ENCODE assay signal across 40 mouse cellular contexts in the genomic region with DNA sequence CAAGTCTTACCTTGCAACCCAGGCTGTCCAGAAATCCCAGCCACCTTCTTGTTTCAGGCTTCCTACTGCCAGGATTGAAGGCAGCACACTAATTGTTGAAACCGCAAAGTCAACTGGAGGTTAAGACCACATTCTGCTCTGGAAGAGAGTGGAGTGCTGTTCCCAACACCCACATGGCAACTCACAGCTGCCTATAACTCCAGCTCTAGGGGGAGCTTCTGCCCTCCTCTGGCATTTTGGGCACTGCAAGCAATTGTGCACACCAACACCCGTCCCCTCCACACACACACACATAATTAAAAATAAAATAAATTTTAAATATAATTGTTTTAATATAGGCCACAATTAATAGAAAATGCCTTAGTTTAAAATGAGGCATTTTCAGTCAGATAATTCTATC. TPM values are rescaled to one million over a fixed set of nuclear protein-coding genes. Genes with fewer than 3 reads are reported as not detected.
A peak's percentile ranks its signal among the peaks of the same experiment; 100 is the strongest.
DNase-seq lines count a peak whose midpoint lies in the region; ATAC-seq and TF ChIP-seq lines count a peak whose summit lies in the region.
"Had no signal": no experiment of that assay in that cellular context is flagged by ENCODE, and none has a peak within 500 bp of the region (broad histone marks: within the 10 kb centered on the region; RNA-seq: fewer than 3 reads in every experiment).

No protein-coding gene starts in this region.

- no peak overlapping the region for H3K9ac ChIP-seq in kidney, embryonic 14.5 days (ENCODE audit: low read depth, low read length)
- H3K9ac ChIP-seq in CH12.LX (ENCODE audit: insufficient read depth, low read depth): no peak overlapping the region
- H3K9ac ChIP-seq: embryonic facial prominence, embryonic 13.5 days; forebrain, embryonic 15.5 days; heart, embryonic 15.5 days; hindbrain, embryonic 12.5 days; intestine, embryonic 15.5 days; neural tube, embryonic 15.5 days had no signal

- intact Hi-C loops in left cerebral cortex, adult 2 months (cut with DNase I): no loop called here
- intact Hi-C loops in left cerebral cortex, postnatal 4 days (cut with DNase I): no loop called here

- no peak for TF ChIP-seq POLR2A in kidney, adult 2 months (IDR thresholded peaks at IDR 0.05; ENCODE audit: low read depth, low read length)
- TF ChIP-seq POLR2A in CH12.LX (IDR thresholded peaks at IDR 0.05; ENCODE audit: low read depth, low read length): no peak

- no peak for TF ChIP-seq EP300 in CH12.LX (IDR thresholded peaks at IDR 0.05; ENCODE audit: low read length)

- peak; percentile 0; the same call in 1 of the 2 replicates for TF ChIP-seq RAD21 in CH12.LX (IDR thresholded peaks at IDR 0.05; ENCODE audit: low read depth, low read length)

- no peaks in the 10 kb centered on the region for H3K27me3 ChIP-seq in kidney, adult 2 months (replicated peaks; ENCODE audit: control insufficient read depth, insufficient read depth, low read length)
- H3K27me3 ChIP-seq in kidney, embryonic 14.5 days (ENCODE audit: control insufficient read depth, insufficient read depth, low read length): no peaks in the 10 kb centered on the region
- H3K27me3 ChIP-seq in CH12.LX (replicated peaks): peaks cover 6% of the 10 kb centered on the region
- H3K27me3 ChIP-seq: embryonic facial prominence, embryonic 13.5 days; forebrain, embryonic 15.5 days; heart, embryonic 15.5 days; hindbrain, embryonic 12.5 days; intestine, embryonic 15.5 days; neural tube, embryonic 15.5 days had no signal

- peak; percentile 41 for DNase-seq in kidney, adult 2 months
- no peak for DNase-seq in left cerebral cortex, adult 2 months (ENCODE audit: extremely low spot score in 1 of 2, low spot score in 2 of 2)
- no peak for DNase-seq in left cerebral cortex, postnatal 4 days
- DNase-seq in CH12.LX (ENCODE audit: extremely low read depth): no peak
- DNase-seq in brain, adult 2 months (ENCODE audit: low read depth, low spot score): peak; percentile 58
- no peak for DNase-seq in gastrocnemius, postnatal 4 days (ENCODE audit: low spot score in 2 of 2)
- DNase-seq: adrenal gland, postnatal 10 days; cerebellum, adult 11 months; cerebellum, adult 9-10 months; cerebellum, postnatal 36 days; heart, postnatal 36 days; kidney, postnatal 10 days; layer of hippocampus, postnatal 36 days; liver; lung, adult 18-20 months; midbrain, embryonic 14.5 days; right cerebral cortex, postnatal 25 days; spleen, adult 18-20 months; thymus, adult 18-20 months; thymus, postnatal 36 days had no signal

- 0 out of 2 replicates have a peak, but pooled peaks cover 4% of the 10 kb centered on the region for H3K79me2 ChIP-seq in CH12.LX (replicated peaks; ENCODE audit: control insufficient read depth, extremely low read depth, insufficient read depth, poor library complexity, severe bottlenecking)

- in situ Hi-C loops in CH12.LX (cut with MboI; ENCODE audit: low pct_ligation_motif_present, low pct_unique_long_range_greater_than_20kb, low sequenced_read_pairs): no loop called here

- H3K4me3 ChIP-seq in kidney, adult 2 months (ENCODE audit: insufficient read depth, low read depth, low read length): peak overlapping the region; percentile 35
- H3K4me3 ChIP-seq in kidney, embryonic 14.5 days (ENCODE audit: low read length): no peak overlapping the region
- no peak overlapping the region for H3K4me3 ChIP-seq in left cerebral cortex, adult 2 months
- H3K4me3 ChIP-seq in CH12.LX (replicated peaks in 1 of 3; ENCODE audit: low read depth in 2 of 3, low read length in 2 of 3, poor library complexity in 1 of 3): no peak overlapping the region
- H3K4me3 ChIP-seq: embryonic facial prominence, embryonic 13.5 days; forebrain, embryonic 10.5 days; forebrain, embryonic 15.5 days; heart, embryonic 15.5 days; hindbrain, embryonic 12.5 days; intestine, embryonic 15.5 days; neural tube, embryonic 15.5 days had no signal

- no peaks in the 10 kb centered on the region for H3K9me3 ChIP-seq in kidney, embryonic 14.5 days (ENCODE audit: control insufficient read depth, low read length)
- no peaks in the 10 kb centered on the region for H3K9me3 ChIP-seq in CH12.LX (replicated peaks; ENCODE audit: low read length)
- H3K9me3 ChIP-seq: embryonic facial prominence, embryonic 13.5 days; forebrain, embryonic 10.5 days; forebrain, embryonic 15.5 days; G1E; heart, embryonic 15.5 days; intestine, embryonic 15.5 days; neural tube, embryonic 15.5 days had no signal

- no peaks in the 10 kb centered on the region for H3K36me3 ChIP-seq in kidney, adult 2 months (ENCODE audit: control insufficient read depth, insufficient read depth, low read length)
- H3K36me3 ChIP-seq in kidney, embryonic 14.5 days (ENCODE audit: control insufficient read depth, insufficient read depth, low read length): no peaks in the 10 kb centered on the region
- no peaks in the 10 kb centered on the region for H3K36me3 ChIP-seq in CH12.LX (replicated peaks in 1 of 2; ENCODE audit: control insufficient read depth in 1 of 2, insufficient read depth in 1 of 2, low read length in 1 of 2)
- H3K36me3 ChIP-seq: embryonic facial prominence, embryonic 13.5 days; forebrain, embryonic 10.5 days; forebrain, embryonic 15.5 days; heart, embryonic 15.5 days; hindbrain, embryonic 12.5 days; intestine, embryonic 15.5 days; neural tube, embryonic 15.5 days had no signal

- peaks cover 8% of the 10 kb centered on the region; the same call in 1 of the 2 replicates for H3K4me1 ChIP-seq in kidney, adult 2 months (ENCODE audit: control insufficient read depth, insufficient read depth, low read length)
- peaks cover 5% of the 10 kb centered on the region for H3K4me1 ChIP-seq in kidney, embryonic 14.5 days (ENCODE audit: control insufficient read depth, insufficient read depth, low read length)
- peaks cover 5 to 13% of the 10 kb centered on the region in 2 experiments for H3K4me1 ChIP-seq in CH12.LX (ENCODE audit: control insufficient read depth in 1 of 2, insufficient read depth in 2 of 2)

- WGBS in kidney, adult 2 months: 57% methylated on average over 2 of the region's 2 CpGs
- WGBS in kidney, embryonic 14.5 days: 71% methylated on average over 2 of the region's 2 CpGs

- H3K4me2 ChIP-seq in kidney, embryonic 14.5 days (replicated peaks; ENCODE audit: low read depth, low read length): no peak overlapping the region
- no peak overlapping the region for H3K4me2 ChIP-seq in CH12.LX (ENCODE audit: insufficient read depth, low read depth, poor library complexity, severe bottlenecking)
- H3K4me2 ChIP-seq: embryonic facial prominence, embryonic 13.5 days; forebrain, embryonic 15.5 days; heart, embryonic 15.5 days; hindbrain, embryonic 12.5 days; intestine, embryonic 15.5 days; neural tube, embryonic 15.5 days had no signal

- dilution Hi-C loops in CH12.LX (cut with MboI; ENCODE audit: extremely low pct_ligation_motif_present, extremely low pct_unique_long_range_greater_than_20kb, low sequenced_read_pairs): no loop called here

- peak; percentile 44; the same call in 1 of the 2 replicates for TF ChIP-seq CTCF in kidney, adult 2 months (conservative IDR thresholded peaks at IDR 0.05; ENCODE audit: insufficient read depth, insufficient read length, low read depth, low read length)
- peak; percentile 31 for TF ChIP-seq CTCF in left cerebral cortex, adult 2 months (IDR thresholded peaks at IDR 0.05)
- TF ChIP-seq CTCF in CH12.LX (conservative IDR thresholded peaks at IDR 0.05 in 1 of 2, IDR thresholded peaks at IDR 0.05 in 1 of 2; ENCODE audit: low read depth in 2 of 2, low read length in 2 of 2): peak in 1 of 2 experiments; percentile 31; a peak in 1 of 4 replicates

- ATAC-seq in kidney, embryonic 14.5 days (ENCODE audit: low FRiP score, low TSS enrichment): no peak
- ATAC-seq: forebrain, embryonic 15.5 days; hindbrain, postnatal 0 days; intestine, embryonic 15.5 days; lung, postnatal 0 days had no signal

- peak overlapping the region; percentile 89 for H3K27ac ChIP-seq in kidney, adult 2 months (ENCODE audit: insufficient read depth, low read depth, low read length)
- no peak overlapping the region for H3K27ac ChIP-seq in kidney, embryonic 14.5 days (ENCODE audit: low read depth, low read length)
- no peak overlapping the region for H3K27ac ChIP-seq in left cerebral cortex, adult 2 months
- H3K27ac ChIP-seq in CH12.LX (ENCODE audit: insufficient read depth, low read depth): no peak overlapping the region
- H3K27ac ChIP-seq: embryonic facial prominence, embryonic 13.5 days; forebrain, embryonic 10.5 days; forebrain, embryonic 15.5 days; heart, embryonic 15.5 days; hindbrain, embryonic 12.5 days; hindbrain, postnatal 0 days; intestine, embryonic 15.5 days; macrophage; neural tube, embryonic 15.5 days had no signal

RNA-seq across cellular contexts. Expression of a gene that starts 5.2 kb away (rescaled TPM):
- 0.06 TPM in 1 of 2 replicates, not detected in the other for polyA plus RNA-seq in kidney, adult 2 months (2012; rRNA removed)
- not detected in 2 replicates for polyA plus RNA-seq in kidney, embryonic 14.5 days (2014; fragmentation: Nextera tagmentation; extraction: Ambion mirVana)
- not detected for total RNA-seq in left cerebral cortex, adult 2 months (2021)
- not detected for total RNA-seq in left cerebral cortex, postnatal 4 days (2021)
- total RNA-seq in CH12.LX (2012; rRNA removed): not detected in 2 replicates
- total RNA-seq in CH12.LX (2014; rRNA removed): not detected in 2 replicates
- polyA plus RNA-seq in CH12.LX (2012; ENCODE audit: insufficient read length, low read depth): 0.16 TPM in 1 of 2 replicates, not detected in the other
- total RNA-seq in gastrocnemius, postnatal 4 days (2021): not detected
- total RNA-seq: adrenal gland, postnatal 10 days; gastrocnemius, adult 8-10 months; heart, postnatal 36 days; hindbrain, postnatal 0 days; layer of hippocampus, adult 8-10 months; layer of hippocampus, postnatal 36 days; left cerebral cortex, postnatal 10 days; megakaryocyte-erythroid progenitor cell, adult 5-6 weeks had no signal
- polyA plus RNA-seq: forebrain, embryonic 10.5 days; forebrain, embryonic 15.5 days; G1E; gonadal fat pad, adult 2 months; heart, embryonic 15.5 days; hindbrain, embryonic 12.5 days; hindbrain, postnatal 0 days; intestine, embryonic 15.5 days; limb, embryonic 11.5 days; lung, postnatal 0 days; macrophage; midbrain, embryonic 14.5 days; neural tube, embryonic 15.5 days; Patski had no signal

RNA-seq across cellular contexts. Expression of a gene that starts 5.3 kb away (rescaled TPM):
- polyA plus RNA-seq in kidney, adult 2 months (2012; rRNA removed): 27.2 and 32.1 TPM in 2 replicates
- polyA plus RNA-seq in kidney, embryonic 14.5 days (2014; fragmentation: Nextera tagmentation; extraction: Ambion mirVana): 1.3 and 1.6 TPM in 2 replicates
- total RNA-seq in left cerebral cortex, adult 2 months (2021): 1 to 10 TPM; 1.2 to 1.3 TPM
- under 1 TPM; 0.64 to 0.82 TPM for total RNA-seq in left cerebral cortex, postnatal 4 days (2021)
- total RNA-seq in CH12.LX (2012; rRNA removed) (0.25 and 0.38 TPM in 2 replicates), CH12.LX (2014; rRNA removed) (0.36 and 0.44 TPM in 2 replicates)
- 0.60 and 0.86 TPM in 2 replicates for polyA plus RNA-seq in CH12.LX (2012; ENCODE audit: insufficient read length, low read depth)
- under 1 TPM; 0.26 to 0.32 TPM for total RNA-seq in gastrocnemius, postnatal 4 days (2021)
- total RNA-seq: gastrocnemius, adult 8-10 months; megakaryocyte-erythroid progenitor cell, adult 5-6 weeks had no signal

RNA-seq across cellular contexts. Expression of a gene that starts 5.4 kb away (rescaled TPM):
- polyA plus RNA-seq in kidney, adult 2 months (2012; rRNA removed): 39.4 and 47.9 TPM in 2 replicates
- 119 and 143 TPM in 2 replicates for polyA plus RNA-seq in kidney, embryonic 14.5 days (2014; fragmentation: Nextera tagmentation; extraction: Ambion mirVana)
- total RNA-seq in left cerebral cortex, adult 2 months (2021): 10 to 100 TPM; 70.1 to 80.9 TPM
- 100 to 1,000 TPM; 169 to 191 TPM for total RNA-seq in left cerebral cortex, postnatal 4 days (2021)
- total RNA-seq in CH12.LX (2012; rRNA removed) (44.4 and 64.0 TPM in 2 replicates), CH12.LX (2014; rRNA removed) (67.0 and 69.6 TPM in 2 replicates)
- 91.0 and 96.1 TPM in 2 replicates for polyA plus RNA-seq in CH12.LX (2012; ENCODE audit: insufficient read length, low read depth)
- 10 to 100 TPM; 47.7 to 72.0 TPM for total RNA-seq in gastrocnemius, postnatal 4 days (2021)

RNA-seq across cellular contexts. Expression of a gene that starts 16.0 kb away (rescaled TPM):
- polyA plus RNA-seq in kidney, adult 2 months (2012; rRNA removed): 4,551 and 6,375 TPM in 2 replicates
- polyA plus RNA-seq in kidney, embryonic 14.5 days (2014; fragmentation: Nextera tagmentation; extraction: Ambion mirVana): 0.70 and 2.1 TPM in 2 replicates
- not detected for total RNA-seq in left cerebral cortex, adult 2 months (2021)
- total RNA-seq in left cerebral cortex, postnatal 4 days (2021): not detected
- not detected in 2 replicates for total RNA-seq in CH12.LX (2012; rRNA removed)
- total RNA-seq in CH12.LX (2014; rRNA removed): 0.27 TPM in 1 of 2 replicates, not detected in the other
- not detected in 2 replicates for polyA plus RNA-seq in CH12.LX (2012; ENCODE audit: insufficient read length, low read depth)
- total RNA-seq in gastrocnemius, postnatal 4 days (2021): not detected
- total RNA-seq: G1E; hindbrain, postnatal 0 days; layer of hippocampus, adult 8-10 months; layer of hippocampus, postnatal 36 days; left cerebral cortex, postnatal 10 days; megakaryocyte-erythroid progenitor cell, adult 5-6 weeks had no signal
- polyA plus RNA-seq: C2C12; embryonic facial prominence, embryonic 13.5 days; forebrain, embryonic 10.5 days; forebrain, embryonic 15.5 days; G1E; hindbrain, embryonic 12.5 days; hindbrain, postnatal 0 days; limb, embryonic 11.5 days; lung, postnatal 0 days; midbrain, embryonic 14.5 days; neural tube, embryonic 15.5 days; Patski had no signal

RNA-seq across cellular contexts. Expression of a gene that starts 16.0 kb away (rescaled TPM):
- polyA plus RNA-seq in kidney, adult 2 months (2012; rRNA removed): not detected in 2 replicates
- polyA plus RNA-seq in kidney, embryonic 14.5 days (2014; fragmentation: Nextera tagmentation; extraction: Ambion mirVana): not detected in 2 replicates
- not detected for total RNA-seq in left cerebral cortex, adult 2 months (2021)
- not detected for total RNA-seq in left cerebral cortex, postnatal 4 days (2021)
- 0.08 TPM in 1 of 2 replicates, not detected in the other for total RNA-seq in CH12.LX (2012; rRNA removed)
- total RNA-seq in CH12.LX (2014; rRNA removed): not detected in 2 replicates
- 0.33 and 0.57 TPM in 2 replicates for polyA plus RNA-seq in CH12.LX (2012; ENCODE audit: insufficient read length, low read depth)
- total RNA-seq in gastrocnemius, postnatal 4 days (2021): not detected
- total RNA-seq: adrenal gland, postnatal 10 days; G1E; gastrocnemius, adult 8-10 months; heart, postnatal 36 days; hindbrain, postnatal 0 days; layer of hippocampus, adult 8-10 months; layer of hippocampus, postnatal 36 days; left cerebral cortex, postnatal 10 days; megakaryocyte-erythroid progenitor cell, adult 5-6 weeks had no signal
- polyA plus RNA-seq: C2C12; forebrain, embryonic 10.5 days; forebrain, embryonic 15.5 days; G1E; gonadal fat pad, adult 2 months; heart, embryonic 15.5 days; hindbrain, embryonic 12.5 days; intestine, embryonic 15.5 days; lung, postnatal 0 days; macrophage; midbrain, embryonic 14.5 days; Patski had no signal

Comparison
In these comparisons a context has a peak if more than half of its experiments do, and no peak if none do; other contexts are left out.
1. DNase-seq: peak in kidney, adult 2 months (single experiment) and brain, adult 2 months (single experiment); none in left cerebral cortex, adult 2 months (0 of 2), left cerebral cortex, postnatal 4 days (single experiment), CH12.LX (single experiment) and gastrocnemius, postnatal 4 days (0 of 2).